Mouse (Mus musculus) liver, embryonic 14.5 days (tissue): ENCODE data around the gene Cpeb3. TPM values are rescaled to one million over a fixed set of nuclear protein-coding genes. Genes with fewer than 3 reads are reported as not detected.

ENCODE experiments used
- ATAC-seq: fragments of 200-750 bp; cut with Nextera tagmentation; 2 replicates; pipeline ENCODE4 v1.8.0; 2017; ENCODE audit warnings: moderate number of reproducible peaks, mild to moderate bottlenecking, moderate library complexity; ENCODE audit not compliant: insufficient read depth
- DNase-seq, 3 experiments: peaks; one replicate each; pipeline ENCODE4 v3.0.0-alpha.2; 2012 to 2013; ENCODE audit warnings: low read depth in 3 of 3, low spot score in 3 of 3
- H3K27ac ChIP-seq: fragments of 300-500 bp; sonication (generic); 2 replicates; pipeline ENCODE4 v1.5.1; 2014; ENCODE audit warnings: moderate library complexity, mild to moderate bottlenecking, control low read depth, inconsistent platforms
- H3K27me3 ChIP-seq: fragments of 300-500 bp; sonication (generic); 2 replicates; pipeline ENCODE4 v1.6.1; 2014; ENCODE audit warnings: mild to moderate bottlenecking, low read length, moderate library complexity; ENCODE audit not compliant: control insufficient read depth, insufficient read depth
- H3K36me3 ChIP-seq: fragments of 300-500 bp; sonication (generic); replicated peaks from 2 replicates; pipeline ENCODE4 v1.6.1; 2014; ENCODE audit warnings: low read depth; ENCODE audit not compliant: control insufficient read depth, insufficient read depth
- H3K4me1 ChIP-seq, 2 experiments: fragments of 200-500 bp in 1 of 2; fragments of 300-500 bp in 1 of 2; sonication (generic) in 1 of 2; replicated peaks; 2 replicates each; pipeline ENCODE4 v1.6.1; 2012 to 2014; ENCODE audit warnings: antibody characterized with exemption in 1 of 2, inconsistent platforms in 1 of 2, low read length in 1 of 2; ENCODE audit not compliant: control insufficient read depth in 2 of 2, insufficient read depth in 2 of 2
- H3K4me2 ChIP-seq: fragments of 300-500 bp; sonication (generic); 2 replicates; pipeline ENCODE4 v1.6.1; 2014; ENCODE audit warnings: low read depth, mild to moderate bottlenecking, control low read depth, moderate library complexity
- H3K4me3 ChIP-seq, 2 experiments: fragments of 200-500 bp in 1 of 2; fragments of 300-500 bp in 1 of 2; sonication (generic) in 1 of 2; 2 replicates each; pipeline ENCODE4 v1.5.1; 2012 to 2014; ENCODE audit warnings: low read depth in 2 of 2, low read length in 2 of 2, mild to moderate bottlenecking in 2 of 2, control low read depth in 1 of 2, inconsistent platforms in 1 of 2, moderate library complexity in 1 of 2; ENCODE audit not compliant: insufficient read depth in 1 of 2
- H3K9ac ChIP-seq: fragments of 300-500 bp; sonication (generic); replicated peaks from 2 replicates; pipeline ENCODE4 v1.6.1; 2014; ENCODE audit warnings: mild to moderate bottlenecking, control low read depth, moderate library complexity
- H3K9me3 ChIP-seq: fragments of 300-500 bp; sonication (generic); 2 replicates; pipeline ENCODE4 v1.6.1; 2016; ENCODE audit warnings: low read length, mixed read lengths; ENCODE audit not compliant: control insufficient read depth
- CTCF ChIP-seq: IDR thresholded peaks from 2 replicates; pipeline ENCODE4 v1.5.1; 2016; ENCODE audit warnings: antibody characterized with exemption, low read depth, control low read depth
- EP300 ChIP-seq: IDR thresholded peaks from 2 replicates; pipeline ENCODE4 v1.6.1; 2016; ENCODE audit warnings: antibody characterized with exemption, low read depth
- WGBS: fragments of 180-500 bp; shearing (Covaris S2); extraction: QIAGEN DNeasy Blood & Tissue Kit; methylation state at CpG from one replicate; pipeline ENCODE4 v1.1.7; 2014; ENCODE audit not compliant: insufficient replicate concordance; 5-methylcytosine and 5-hydroxymethylcytosine counted together
- polyA plus RNA-seq, 2 experiments: library from polyadenylated mRNA; depleted of rRNA in 1 of 2; stranded (reverse) in 1 of 2; unstranded in 1 of 2; fragments of >200 nt; fragmentation: Nextera tagmentation in 1 of 2; extraction: Ambion mirVana in 1 of 2; gene quantifications; 2 replicates each; pipeline versions ENCODE4 v1.2.1 to v1.2.3; 2012 to 2014

Gene Cpeb3
- 1.8 and 2.4 TPM in 2 replicates for polyA plus RNA-seq (2012; rRNA removed)
- 1.8 and 1.9 TPM in 2 replicates for polyA plus RNA-seq (2014; fragmentation: Nextera tagmentation; extraction: Ambion mirVana)

DNA sequence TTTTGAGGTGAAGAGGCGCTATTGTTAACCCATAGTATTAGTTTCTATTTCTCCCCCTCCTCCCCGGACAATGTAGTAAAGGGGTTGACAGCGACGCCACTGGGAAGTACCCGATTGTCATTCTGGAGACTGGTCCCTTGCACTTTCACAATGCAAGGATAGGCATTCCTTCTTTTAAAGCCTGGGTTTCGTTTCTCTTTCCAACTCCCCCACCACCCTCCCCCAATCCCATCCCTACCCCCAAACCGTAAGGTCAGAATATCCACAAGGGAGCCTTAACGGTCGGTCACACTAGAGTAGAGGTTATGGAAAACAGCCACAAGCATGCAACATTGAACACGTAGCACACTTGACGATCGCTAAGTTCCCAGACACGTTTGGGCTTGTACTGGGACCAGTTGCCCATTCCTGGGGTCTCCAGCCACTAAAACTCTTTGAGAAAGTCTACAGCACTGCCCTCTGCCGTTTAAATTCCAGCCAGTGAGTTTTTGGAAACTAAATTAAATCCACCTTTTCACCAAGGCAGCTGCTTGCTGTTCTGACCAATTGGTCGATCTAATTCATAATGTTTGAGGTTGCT, at the start of gene Cpeb3:
Cpeb3 (minus strand) TSS at position 426 of the 580 bp plus-strand sequence.
- ATAC-seq: no peak
- Histone ChIP-seq H3K4me1 (peaks cover 29 to 34% of the 10 kb centered on the region in 2 experiments), H3K4me3 (peak within 1 kb of the TSS; percentile 99 to 100), H3K4me2 (peak within 1 kb of the TSS; percentile 88), H3K27ac (peak within 1 kb of the TSS; percentile 89), H3K9ac (peak within 1 kb of the TSS; percentile 100), H3K27me3 (no peaks in the 10 kb centered on the region), H3K9me3 (no peaks in the 10 kb centered on the region), H3K36me3 (peaks cover 33% of the 10 kb centered on the region)
- TF ChIP-seq EP300 (no peak), CTCF (peak; percentile 46)
- DNase-seq: no peak
- WGBS: under 1% methylated on average over 15 of the region's 15 CpGs

DNA sequence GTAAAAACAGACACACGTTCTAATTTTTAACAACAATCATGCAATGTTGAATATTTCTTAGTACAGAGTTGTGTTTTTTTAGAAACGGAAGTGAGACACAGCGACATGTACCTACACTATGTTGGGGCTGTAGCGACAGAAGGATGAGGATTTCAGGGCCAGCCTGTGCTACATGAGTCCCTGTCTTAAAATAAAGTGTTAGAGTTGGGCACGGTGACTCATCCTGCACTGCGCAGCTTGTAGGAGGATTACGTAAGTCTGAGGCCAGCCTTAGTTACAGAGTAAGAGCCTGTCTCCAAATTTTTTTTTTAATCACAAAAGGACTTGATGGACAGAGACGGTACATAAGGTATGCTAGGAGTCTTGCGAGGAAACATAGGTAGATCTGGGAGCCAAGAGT, 46.9 kb upstream of the Cpeb3 start:
- no peak for DNase-seq
- WGBS: 72% methylated on average over 9 of the region's 9 CpGs
- Histone ChIP-seq H3K4me2 (no peak overlapping the region), H3K9me3 (no peaks in the 10 kb centered on the region), H3K27ac (no peak overlapping the region), H3K9ac (no peak overlapping the region), H3K27me3 (no peaks in the 10 kb centered on the region), H3K4me1 (peaks cover 0 to 4% of the 10 kb centered on the region in 2 experiments; a peak in 2 of 4 replicates), H3K4me3 (no peak overlapping the region), H3K36me3 (no peaks in the 10 kb centered on the region)
- no peak for ATAC-seq
- no peak for TF ChIP-seq EP300

DNA sequence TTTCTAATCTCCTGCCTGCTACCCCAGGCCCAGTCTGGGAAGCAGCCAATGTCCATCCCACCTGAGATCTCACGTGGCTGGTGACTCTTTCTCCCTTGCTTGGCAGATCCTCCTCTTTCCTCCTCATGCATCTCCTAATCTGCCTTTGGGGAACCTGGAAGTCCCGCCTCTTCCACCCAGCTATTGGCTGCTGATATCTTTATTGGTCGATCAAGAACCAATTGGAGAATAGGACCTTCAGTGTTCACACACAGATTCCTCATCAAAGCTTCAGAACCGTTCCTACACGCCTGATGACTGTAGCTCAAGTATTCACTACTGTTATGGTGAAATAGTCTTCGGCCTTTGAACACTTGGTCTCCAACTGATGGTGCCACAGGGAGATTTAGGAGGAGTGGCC, 43.7 kb upstream of the Cpeb3 start:
- DNase-seq: peak in 1 of 3 experiments; percentile 58
- 46% methylated on average over 6 of the region's 6 CpGs for WGBS
- TF ChIP-seq CTCF: no peak
- TF ChIP-seq EP300: no peak
- Histone ChIP-seq H3K4me1 (peaks cover 0 to 6% of the 10 kb centered on the region in 2 experiments; a peak in 3 of 4 replicates), H3K9me3 (no peaks in the 10 kb centered on the region), H3K9ac (no peak overlapping the region), H3K4me2 (no peak overlapping the region), H3K4me3 (no peak overlapping the region), H3K27ac (no peak overlapping the region), H3K27me3 (no peaks in the 10 kb centered on the region), H3K36me3 (no peaks in the 10 kb centered on the region)
- no peak for ATAC-seq

DNA sequence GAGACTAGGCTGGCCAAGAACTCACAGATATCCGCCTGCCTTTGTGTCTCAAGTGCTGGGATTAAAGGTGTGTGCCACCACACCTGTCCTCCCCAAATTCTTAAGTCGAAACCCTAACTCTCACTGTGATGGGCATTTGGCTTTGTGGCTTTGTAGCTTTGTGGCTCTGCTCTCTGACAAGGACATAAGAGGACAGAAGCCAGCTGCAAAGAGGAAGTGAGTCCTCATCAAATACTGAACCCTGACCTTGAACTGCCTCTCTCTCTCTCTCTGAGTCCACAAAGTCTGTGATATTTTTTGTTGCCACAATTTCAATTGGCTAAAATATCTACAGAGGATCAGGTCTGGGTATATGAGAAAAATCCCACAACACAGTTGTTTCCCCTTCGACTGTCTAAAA, 39.8 kb upstream of the Cpeb3 start:
- H3K27me3 ChIP-seq: no peaks in the 10 kb centered on the region
- peaks cover 0 to 13% of the 10 kb centered on the region in 2 experiments; a peak in 2 of 4 replicates for H3K4me1 ChIP-seq
- WGBS: 45% methylated on average over 3 of the region's 3 CpGs
- ATAC-seq: no peak
- no peak overlapping the region for H3K27ac ChIP-seq
- no peak overlapping the region for H3K4me3 ChIP-seq
- no peaks in the 10 kb centered on the region; the same call in 1 of the 2 replicates for H3K9me3 ChIP-seq
- TF ChIP-seq EP300 (no peak), CTCF (no peak)
- no peak overlapping the region for H3K4me2 ChIP-seq
- H3K36me3 ChIP-seq: no peaks in the 10 kb centered on the region
- no peak overlapping the region for H3K9ac ChIP-seq
- DNase-seq: no peak

DNA sequence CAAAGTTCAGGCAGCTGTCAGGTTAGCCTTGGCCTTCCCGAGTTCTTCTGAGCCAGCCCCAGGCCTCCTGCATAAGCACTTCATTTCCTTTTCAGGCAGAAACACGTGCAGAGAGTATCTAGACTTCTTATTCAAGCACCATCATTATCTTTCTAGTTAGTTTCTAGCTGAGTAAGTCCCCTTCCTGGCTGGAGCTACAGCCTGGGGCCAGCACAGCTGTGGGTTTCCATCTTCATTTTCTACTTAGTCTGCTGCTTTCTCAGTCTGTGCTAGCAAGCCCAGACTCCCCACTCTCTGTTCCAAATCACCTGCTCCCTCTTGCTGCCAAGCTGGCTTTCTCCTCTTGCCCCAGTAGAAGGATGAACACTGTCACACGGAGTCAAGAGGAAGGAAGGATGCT, 38.5 kb upstream of the Cpeb3 start:
- Histone ChIP-seq H3K4me1 (peaks cover 0 to 9% of the 10 kb centered on the region in 2 experiments; a peak in 3 of 4 replicates), H3K27me3 (no peaks in the 10 kb centered on the region), H3K27ac (no peak overlapping the region), H3K9me3 (no peaks in the 10 kb centered on the region; the same call in 1 of the 2 replicates), H3K36me3 (no peaks in the 10 kb centered on the region), H3K9ac (no peak overlapping the region), H3K4me2 (no peak overlapping the region), H3K4me3 (no peak overlapping the region)
- TF ChIP-seq CTCF (no peak), EP300 (no peak)
- DNase-seq (no peak), ATAC-seq (no peak)
- 19% methylated on average over 3 of the region's 3 CpGs for WGBS
